Mouse (Mus musculus) erythroblast, adult 5-6 weeks (primary cell): ENCODE measurements around the gene D1Ertd622e. TPM values are rescaled to one million over a fixed set of nuclear protein-coding genes. Genes with fewer than 3 reads are reported as not detected.
"Not testable (repeated sequence)": the region's sequence is repeated elsewhere in the genome, so short reads cannot be mapped to it uniquely, and the experiment has no call there.

ENCODE experiments used
- ATAC-seq: replicated peaks from 2 replicates; pipeline ENCODE4 v1.8.0; 2016; ENCODE audit warnings: moderate number of reproducible peaks, mild to moderate bottlenecking, moderate TSS enrichment, inconsistent platforms; ENCODE audit not compliant: poor library complexity, low FRiP score, severe bottlenecking
- total RNA-seq, 2 experiments: library from RNA; stranded (forward) in 1 of 2; stranded (reverse) in 1 of 2; fragments of 150-400 nt in 1 of 2; fragments of 200-764, 138-1000 nt in 1 of 2; gene quantifications; 2 replicates each; pipeline versions ENCODE4 v1.2.3 to v1.2.4; 2015 to 2017; ENCODE audit warnings: low replicate concordance in 2 of 2

Gene D1Ertd622e
- total RNA-seq, 2 experiments from 2014 or later: 64.9 to 93.8 TPM

- no peak for ATAC-seq
These were observed 76.8 kb downstream of the D1Ertd622e start for GRCm38 (mm10) chr1:97585106-97585505.

- ATAC-seq: no peak
These were observed 77.7 kb downstream of the D1Ertd622e start for GRCm38 (mm10) chr1:97584171-97584570.

- ATAC-seq: no peak
These were observed 78.8 kb downstream of the D1Ertd622e start for GRCm38 (mm10) chr1:97583085-97583484.

- not testable (repeated sequence) for ATAC-seq
These were observed 81.2 kb downstream of the D1Ertd622e start for GRCm38 (mm10) chr1:97580680-97581079.

- ATAC-seq: no peak
These were observed 81.6 kb downstream of the D1Ertd622e start for GRCm38 (mm10) chr1:97580270-97580669.

- no peak for ATAC-seq
These were observed 83.9 kb downstream of the D1Ertd622e start for GRCm38 (mm10) chr1:97578025-97578417.

GRCm38 (mm10) chr1:97577062-97578024 is 84.5 kb downstream of the D1Ertd622e start:
- no peak for ATAC-seq

GRCm38 (mm10) chr1:97576576-97576975 is 85.3 kb downstream of the D1Ertd622e start:
- ATAC-seq: no peak

- ATAC-seq: no peak
These were observed 91.1 kb downstream of the D1Ertd622e start for GRCm38 (mm10) chr1:97570814-97571213.

- no peak for ATAC-seq
These were observed 93.9 kb downstream of the D1Ertd622e start for GRCm38 (mm10) chr1:97567956-97568355.

- no peak for ATAC-seq
These were observed 97.2 kb downstream of the D1Ertd622e start for GRCm38 (mm10) chr1:97564641-97565040.

GRCm38 (mm10) chr1:97562867-97563266 is 99.0 kb downstream of the D1Ertd622e start:
- ATAC-seq: no peak

Other genes with a start within 250 kb of the D1Ertd622e start
- 8.6 and 9.6 TPM in 2 replicates for gene Gin1, start 108.1 kb upstream of the D1Ertd622e start, total RNA-seq (2015; ENCODE audit: low replicate concordance)
- 6.8 and 9.6 TPM in 2 replicates for gene Gin1, start 108.1 kb upstream of the D1Ertd622e start, total RNA-seq (2017; ENCODE audit: low replicate concordance)
- gene Ppip5k2, start 108.3 kb upstream of the D1Ertd622e start, total RNA-seq (2015; ENCODE audit: low replicate concordance): 7.7 and 15.0 TPM in 2 replicates
- 12.3 and 13.1 TPM in 2 replicates for gene Ppip5k2, start 108.3 kb upstream of the D1Ertd622e start, total RNA-seq (2017; ENCODE audit: low replicate concordance)